Mouse (Mus musculus): ENCODE measurements around the gene Cyp4f16.
"Not testable (repeated sequence)": the region's sequence is repeated elsewhere in the genome, so short reads cannot be mapped to it uniquely, and the experiment has no call there.

DNA sequence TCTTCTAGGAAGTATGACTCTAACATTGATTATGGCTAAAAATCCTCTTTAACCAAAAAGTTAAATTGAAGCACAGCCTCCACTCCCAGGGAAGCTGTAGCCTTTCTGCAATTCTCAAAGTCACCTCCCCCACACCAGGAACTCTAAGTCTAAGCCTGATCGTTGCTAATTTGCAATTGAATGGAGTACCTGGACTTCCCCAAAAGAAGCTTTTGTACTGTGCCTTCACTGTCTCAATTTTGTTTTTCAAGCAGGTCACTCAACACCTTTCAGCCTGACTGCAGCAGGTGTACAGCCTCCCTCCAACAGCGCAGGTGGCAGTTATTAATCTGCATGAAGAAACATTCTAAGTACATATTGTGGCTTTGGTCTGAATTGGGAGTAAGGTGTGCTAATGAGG is 26.9 kb downstream of the Cyp4f16 start:
- TF ChIP-seq CTCF (IDR thresholded peaks at IDR 0.05; ENCODE audit: control insufficient read depth, insufficient read depth, low read length); POLR2A (IDR thresholded peaks at IDR 0.05; ENCODE audit: borderline replicate concordance, control insufficient read depth, low read depth, low read length): not testable (repeated sequence)
